Mouse (Mus musculus) adipose tissue, adult 10 weeks (tissue): ENCODE results near the gene Fbxo6. TPM values are rescaled to one million over a fixed set of nuclear protein-coding genes. Genes with fewer than 3 reads are reported as not detected.

Experiments used
- polyA plus RNA-seq: library from polyadenylated mRNA; stranded (reverse); fragments of 350-450 nt; fragmentation: Illumina TruSeq; extraction: RNeasy Lipid Tissue Mini Kit (QIAGEN cat#74804); gene quantifications from one replicate; pipeline ENCODE4 v1.2.3, GENCODE M21; 2014; ENCODE audit warnings: low read depth, low replicate concordance

Fbxo6 gene
- 40.1 TPM for polyA plus RNA-seq

DNA sequence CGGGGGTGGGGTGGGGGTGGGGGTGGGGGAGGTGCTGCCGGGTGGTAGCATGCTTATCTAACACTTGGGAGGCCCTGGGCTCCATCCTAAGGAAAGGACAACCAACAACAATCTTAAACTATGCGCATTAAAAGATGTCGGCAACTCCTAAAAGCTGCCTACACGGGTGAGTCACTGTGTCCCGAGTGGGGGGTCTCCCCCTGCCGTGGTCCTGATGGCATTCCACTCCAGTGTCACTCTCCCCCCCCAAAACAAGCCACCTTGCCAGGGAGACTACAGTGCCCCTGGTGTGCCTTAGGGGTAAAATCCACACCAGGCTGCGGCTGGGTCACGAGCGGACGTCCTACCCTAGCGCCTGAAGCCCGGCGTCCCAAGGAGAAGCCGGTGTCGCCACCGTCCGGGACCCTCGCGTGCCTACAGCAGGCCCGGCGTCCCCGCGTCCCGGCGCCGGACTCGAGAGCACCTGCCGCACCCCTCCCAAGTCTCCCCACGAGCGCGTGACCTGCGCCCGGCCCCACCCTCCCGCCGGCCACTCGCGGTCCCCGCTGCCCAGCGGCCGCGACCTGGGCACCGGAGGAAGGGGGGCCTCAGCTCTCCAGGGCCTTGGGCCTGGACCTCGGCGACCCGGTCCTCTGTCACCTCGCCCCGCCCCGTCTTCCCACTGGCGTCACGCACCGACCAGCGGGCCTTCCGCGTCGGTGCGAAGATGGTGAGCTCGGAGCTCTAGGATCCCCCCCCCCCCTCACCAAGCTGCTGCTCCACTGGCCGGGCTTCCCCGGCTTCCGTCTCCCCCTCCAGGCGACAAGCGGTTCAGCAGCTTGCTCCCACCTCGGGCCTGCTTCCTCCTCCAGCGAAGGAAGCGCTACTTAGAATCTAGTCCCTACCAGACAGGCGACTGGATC lies at the start of gene Fbxo6:
Gene Fbxo6, minus strand, starts transcription at position 874 of the 902 bp plus-strand sequence.

GRCm38 (mm10) chr4:148160436-148161390 lies 8.8 kb upstream of the Fbxo6 start, which contains the start of the genes Fbxo44 and Fbxo2:
TSS of gene Fbxo44 (minus strand) at chr4:148160482.
TSS of gene Fbxo2 (plus strand) at chr4:148160621.

DNA sequence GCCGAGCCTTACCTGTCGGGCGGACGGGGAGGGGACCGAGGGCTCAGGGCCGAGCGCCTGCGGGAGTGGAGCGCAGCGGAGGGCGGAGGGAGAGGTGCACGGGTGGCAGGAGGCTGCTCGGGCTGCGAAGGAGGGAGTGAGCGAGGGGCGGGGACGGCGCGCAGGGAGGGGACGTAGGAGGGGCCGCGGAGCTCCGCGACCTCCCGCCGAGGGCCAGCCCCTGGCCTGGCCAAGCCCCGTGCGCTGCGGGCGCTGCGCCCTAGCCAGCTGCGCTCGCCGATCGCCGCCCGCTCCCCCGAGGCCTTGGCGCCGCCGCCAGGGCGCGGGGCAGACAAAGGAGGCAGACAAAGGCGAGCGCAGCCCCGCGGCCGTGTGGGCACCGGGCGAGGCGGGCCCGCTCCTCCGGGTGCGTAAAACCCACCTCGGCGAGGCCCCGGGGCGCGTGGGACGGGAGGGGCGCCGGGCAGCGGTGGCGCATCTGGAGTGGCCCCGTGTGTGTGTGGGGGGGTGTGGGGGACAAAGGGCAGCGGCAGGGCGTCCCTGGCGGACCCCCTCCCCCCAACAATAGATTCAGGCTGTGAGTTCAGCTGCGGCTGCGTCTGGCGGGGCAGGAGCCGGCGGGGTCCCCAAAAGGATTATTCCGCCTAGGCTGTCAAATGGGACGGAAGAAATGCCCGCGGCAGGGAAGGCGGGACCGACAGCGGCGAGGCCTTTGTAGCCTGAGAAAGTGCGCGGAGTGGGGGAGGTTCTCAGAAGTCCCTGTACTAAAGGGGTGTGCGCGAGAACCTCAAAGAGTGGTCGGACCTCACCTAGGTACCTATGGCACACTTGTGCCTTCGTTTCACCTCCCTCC lies 21.2 kb downstream of the Fbxo6 start, which contains the start of gene Draxin:
Gene Draxin, minus strand, starts transcription at position 138 of the 853 bp plus-strand sequence.

DNA sequence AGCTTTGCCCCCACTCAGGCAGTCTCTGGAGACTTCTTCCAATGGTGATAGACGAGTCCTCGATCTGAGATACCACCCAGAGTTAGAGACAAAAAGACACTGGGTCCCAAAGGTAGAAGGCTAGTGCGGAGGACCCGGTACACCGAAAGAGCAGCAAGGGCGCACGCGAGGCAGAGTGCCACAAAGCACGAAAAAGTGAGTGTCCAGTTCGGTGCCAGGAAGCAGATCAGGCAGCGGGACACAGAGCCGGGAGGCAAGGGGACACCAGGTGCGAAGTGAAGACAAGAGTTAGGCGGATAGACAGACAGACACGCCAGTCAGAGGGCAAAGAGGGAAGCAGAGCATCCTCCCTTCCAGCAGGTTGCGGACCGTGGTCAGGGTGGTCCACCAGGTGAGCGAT lies 21.8 kb downstream of the Fbxo6 start, which contains the start of gene Mad2l2:
Gene Mad2l2, plus strand, starts transcription at position 252 of the 400 bp plus-strand sequence.

Other genes with a start within 250 kb of the Fbxo6 start
- 58.7 TPM for gene Mfn2, start 247.4 kb downstream of the Fbxo6 start, polyA plus RNA-seq
- 41.0 TPM for gene Plod1, start 215.4 kb downstream of the Fbxo6 start, polyA plus RNA-seq
- 34.5 TPM for gene 2510039O18Rik, start 211.2 kb downstream of the Fbxo6 start, polyA plus RNA-seq
- not detected for gene Nppb, start 166.4 kb downstream of the Fbxo6 start, polyA plus RNA-seq
- not detected for gene Nppa, start 151.4 kb downstream of the Fbxo6 start, polyA plus RNA-seq
- 10.7 TPM for gene Clcn6, start 113.3 kb downstream of the Fbxo6 start, polyA plus RNA-seq
- 38.7 TPM for gene Mthfr, start 113.1 kb downstream of the Fbxo6 start, polyA plus RNA-seq
- gene Agtrap, start 64.1 kb downstream of the Fbxo6 start, polyA plus RNA-seq, result 29.2 TPM
- gene Mad2l2, start 21.8 kb downstream of the Fbxo6 start, polyA plus RNA-seq, result 23.9 TPM
- not detected for gene Draxin, start 21.4 kb downstream of the Fbxo6 start, polyA plus RNA-seq
- 15.2 TPM for gene Fbxo44, start 8.3 kb upstream of the Fbxo6 start, polyA plus RNA-seq
- gene Fbxo2, start 8.5 kb upstream of the Fbxo6 start, polyA plus RNA-seq, result 1.4 TPM
- 0.21 TPM for gene Disp3, start 135.8 kb upstream of the Fbxo6 start, polyA plus RNA-seq